Mouse (Mus musculus) C2C12 (cell line): ENCODE data around the gene Srgap2.

Experiments
- CEBPB ChIP-seq: IDR thresholded peaks from one replicate; pipeline ENCODE4 v1.6.1; 2011; ENCODE audit warnings: low read depth, mild to moderate bottlenecking, control low read depth, moderate library complexity
- CTCF ChIP-seq: IDR thresholded peaks from one replicate; pipeline ENCODE4 v1.5.1; 2011; ENCODE audit not compliant: control insufficient read depth, insufficient read depth, insufficient read length
- MAX ChIP-seq: IDR thresholded peaks from one replicate; pipeline ENCODE4 v1.6.1; 2011; ENCODE audit warnings: mild to moderate bottlenecking, control low read depth
- MYOD1 ChIP-seq: IDR thresholded peaks from one replicate; pipeline ENCODE4 v1.6.1; 2011; ENCODE audit warnings: low read depth; ENCODE audit not compliant: control insufficient read depth, insufficient read length
- MYOG ChIP-seq: IDR thresholded peaks from one replicate; pipeline ENCODE4 v1.6.1; 2011; ENCODE audit not compliant: control insufficient read depth, insufficient read length; ENCODE audit errors: extremely low read depth
- USF1 ChIP-seq: IDR thresholded peaks from one replicate; pipeline ENCODE4 v1.6.1; 2011; ENCODE audit warnings: low read depth, mild to moderate bottlenecking, control low read depth, moderate library complexity

- TF ChIP-seq CTCF (no peak), MAX (no peak), CEBPB (no peak), MYOD1 (no peak), USF1 (no peak), MYOG (no peak)
Measured at GRCm38 (mm10) chr1:131455355-131455890, 71.7 kb downstream of the Srgap2 start.
